Mouse (Mus musculus): ENCODE measurements at regions not wholly inside any gene's neighbourhood (a gene's known extent, or its start where the extent isn't known, plus 50 kb on each side); places are given as distances from the start of the nearest gene placed in this dataset.
"Not testable (repeated sequence)": the region's sequence is repeated elsewhere in the genome, so short reads cannot be mapped to it uniquely, and the experiment has no call there.

- not testable (repeated sequence) for H3K4me1 ChIP-seq (ENCODE audit: control insufficient read depth, insufficient read depth, low read length); H3K36me3 ChIP-seq (ENCODE audit: control insufficient read depth, insufficient read depth, low read length); H3K4me2 ChIP-seq (ENCODE audit: low read depth, severe bottlenecking); ATAC-seq (ENCODE audit: insufficient number of reproducible peaks, low FRiP score, low TSS enrichment, low read depth); H3K4me3 ChIP-seq (ENCODE audit: low read depth, low read length); H3K27ac ChIP-seq (replicated peaks; ENCODE audit: low read depth, low read length); H3K9me3 ChIP-seq (ENCODE audit: control insufficient read depth, low read length); H3K9ac ChIP-seq (ENCODE audit: low read length); DNase-seq (ENCODE audit: low spot score); H3K27me3 ChIP-seq (ENCODE audit: control insufficient read depth, insufficient read depth, low read length)
- WGBS: 93% methylated on average over 5 of the region's 5 CpGs
Observed at GRCm38 (mm10) chr2:10734337-10734736, 364.0 kb downstream of the Sfmbt2 start.

- no peak overlapping the region for H3K4me3 ChIP-seq (ENCODE audit: low read depth, low read length)
- no peaks in the 10 kb centered on the region for H3K27me3 ChIP-seq (ENCODE audit: control insufficient read depth, insufficient read depth, low read length)
- H3K27ac ChIP-seq (replicated peaks; ENCODE audit: low read depth, low read length): no peak overlapping the region
- ATAC-seq (ENCODE audit: insufficient number of reproducible peaks, low FRiP score, low TSS enrichment, low read depth) (no peak), DNase-seq (ENCODE audit: low spot score) (no peak)
- no peaks in the 10 kb centered on the region for H3K9me3 ChIP-seq (ENCODE audit: control insufficient read depth, low read length)
- H3K4me2 ChIP-seq (ENCODE audit: low read depth, severe bottlenecking): no peak overlapping the region
- H3K9ac ChIP-seq (ENCODE audit: low read length): no peak overlapping the region
- WGBS: 45% methylated on average over 13 of the region's 13 CpGs
- no peaks in the 10 kb centered on the region for H3K36me3 ChIP-seq (ENCODE audit: control insufficient read depth, insufficient read depth, low read length)
- no peaks in the 10 kb centered on the region for H3K4me1 ChIP-seq (ENCODE audit: control insufficient read depth, insufficient read depth, low read length)
Observed at GRCm38 (mm10) chr2:10736696-10737457, 366.6 kb downstream of the Sfmbt2 start.

GRCm38 (mm10) chr2:10737458-10737775 lies 367.1 kb downstream of the Sfmbt2 start:
- no peaks in the 10 kb centered on the region for H3K4me1 ChIP-seq (ENCODE audit: control insufficient read depth, insufficient read depth, low read length)
- H3K4me3 ChIP-seq (ENCODE audit: low read depth, low read length): no peak overlapping the region
- H3K9ac ChIP-seq (ENCODE audit: low read length): no peak overlapping the region
- H3K27ac ChIP-seq (replicated peaks; ENCODE audit: low read depth, low read length): no peak overlapping the region
- WGBS: 75% methylated on average over 9 of the region's 9 CpGs
- DNase-seq (ENCODE audit: low spot score) (no peak), ATAC-seq (ENCODE audit: insufficient number of reproducible peaks, low FRiP score, low TSS enrichment, low read depth) (no peak)
- H3K36me3 ChIP-seq (ENCODE audit: control insufficient read depth, insufficient read depth, low read length): no peaks in the 10 kb centered on the region
- no peak overlapping the region for H3K4me2 ChIP-seq (ENCODE audit: low read depth, severe bottlenecking)
- H3K9me3 ChIP-seq (ENCODE audit: control insufficient read depth, low read length): no peaks in the 10 kb centered on the region
- H3K27me3 ChIP-seq (ENCODE audit: control insufficient read depth, insufficient read depth, low read length): no peaks in the 10 kb centered on the region

- H3K27ac ChIP-seq (replicated peaks; ENCODE audit: low read depth, low read length): no peak overlapping the region
- H3K4me1 ChIP-seq (ENCODE audit: control insufficient read depth, insufficient read depth, low read length): peaks cover 3% of the 10 kb centered on the region; the same call in 1 of the 2 replicates
- no peak overlapping the region for H3K4me2 ChIP-seq (ENCODE audit: low read depth, severe bottlenecking)
- H3K9ac ChIP-seq (ENCODE audit: low read length): no peak overlapping the region
- no peaks in the 10 kb centered on the region for H3K27me3 ChIP-seq (ENCODE audit: control insufficient read depth, insufficient read depth, low read length)
- H3K9me3 ChIP-seq (ENCODE audit: control insufficient read depth, low read length): no peaks in the 10 kb centered on the region
- DNase-seq (ENCODE audit: low spot score) (peak; percentile 47), ATAC-seq (ENCODE audit: insufficient number of reproducible peaks, low FRiP score, low TSS enrichment, low read depth) (no peak; the same call in 1 of the 2 replicates)
- WGBS: 47% methylated on average over 7 of the region's 7 CpGs
- H3K4me3 ChIP-seq (ENCODE audit: low read depth, low read length): no peak overlapping the region
- H3K36me3 ChIP-seq (ENCODE audit: control insufficient read depth, insufficient read depth, low read length): no peaks in the 10 kb centered on the region
Observed at GRCm38 (mm10) chr2:10745127-10745526, 374.8 kb downstream of the Sfmbt2 start.

GRCm38 (mm10) chr2:10755375-10755774 lies 385.1 kb downstream of the Sfmbt2 start:
- no peak for DNase-seq (ENCODE audit: low spot score)
- no peaks in the 10 kb centered on the region for H3K4me1 ChIP-seq (ENCODE audit: control insufficient read depth, insufficient read depth, low read length)
- H3K9me3 ChIP-seq (ENCODE audit: control insufficient read depth, low read length): no peaks in the 10 kb centered on the region
- H3K27ac ChIP-seq (replicated peaks; ENCODE audit: low read depth, low read length): no peak overlapping the region
- H3K9ac ChIP-seq (ENCODE audit: low read length): no peak overlapping the region
- H3K4me3 ChIP-seq (ENCODE audit: low read depth, low read length): no peak overlapping the region
- no peak; the same call in 1 of the 2 replicates for ATAC-seq (ENCODE audit: insufficient number of reproducible peaks, low FRiP score, low TSS enrichment, low read depth)
- 33% methylated on average over 3 of the region's 3 CpGs for WGBS
- H3K36me3 ChIP-seq (ENCODE audit: control insufficient read depth, insufficient read depth, low read length): no peaks in the 10 kb centered on the region
- no peak overlapping the region; the same call in 1 of the 2 replicates for H3K4me2 ChIP-seq (ENCODE audit: low read depth, severe bottlenecking)
- H3K27me3 ChIP-seq (ENCODE audit: control insufficient read depth, insufficient read depth, low read length): no peaks in the 10 kb centered on the region

- Histone ChIP-seq H3K27ac (replicated peaks; ENCODE audit: low read depth, low read length) (no peak overlapping the region), H3K9me3 (ENCODE audit: control insufficient read depth, low read length) (no peaks in the 10 kb centered on the region), H3K4me3 (ENCODE audit: low read depth, low read length) (no peak overlapping the region), H3K36me3 (ENCODE audit: control insufficient read depth, insufficient read depth, low read length) (no peaks in the 10 kb centered on the region), H3K27me3 (ENCODE audit: control insufficient read depth, insufficient read depth, low read length) (no peaks in the 10 kb centered on the region), H3K9ac (ENCODE audit: low read length) (no peak overlapping the region), H3K4me2 (ENCODE audit: low read depth, severe bottlenecking) (no peak overlapping the region), H3K4me1 (ENCODE audit: control insufficient read depth, insufficient read depth, low read length) (no peaks in the 10 kb centered on the region)
- no peak for ATAC-seq (ENCODE audit: insufficient number of reproducible peaks, low FRiP score, low TSS enrichment, low read depth)
- DNase-seq (ENCODE audit: low spot score): no peak
- 33% methylated on average over 8 of the region's 8 CpGs for WGBS
Observed at GRCm38 (mm10) chr2:10757202-10757840, 387.0 kb downstream of the Sfmbt2 start.

GRCm38 (mm10) chr2:10757886-10758285 lies 387.6 kb downstream of the Sfmbt2 start:
- H3K4me1 ChIP-seq (ENCODE audit: control insufficient read depth, insufficient read depth, low read length): no peaks in the 10 kb centered on the region
- no peak for DNase-seq (ENCODE audit: low spot score)
- no peak overlapping the region for H3K9ac ChIP-seq (ENCODE audit: low read length)
- 75% methylated on average over 1 of the region's 1 CpGs for WGBS
- H3K27me3 ChIP-seq (ENCODE audit: control insufficient read depth, insufficient read depth, low read length): no peaks in the 10 kb centered on the region
- ATAC-seq (ENCODE audit: insufficient number of reproducible peaks, low FRiP score, low TSS enrichment, low read depth): no peak
- no peaks in the 10 kb centered on the region for H3K9me3 ChIP-seq (ENCODE audit: control insufficient read depth, low read length)
- H3K4me2 ChIP-seq (ENCODE audit: low read depth, severe bottlenecking): no peak overlapping the region
- no peak overlapping the region for H3K27ac ChIP-seq (replicated peaks; ENCODE audit: low read depth, low read length)
- no peak overlapping the region for H3K4me3 ChIP-seq (ENCODE audit: low read depth, low read length)
- no peaks in the 10 kb centered on the region for H3K36me3 ChIP-seq (ENCODE audit: control insufficient read depth, insufficient read depth, low read length)

GRCm38 (mm10) chr2:10762236-10762635 lies 391.9 kb downstream of the Sfmbt2 start:
- WGBS: 86% methylated on average over 4 of the region's 4 CpGs
- H3K9me3 ChIP-seq (ENCODE audit: control insufficient read depth, low read length): no peaks in the 10 kb centered on the region
- ATAC-seq (ENCODE audit: insufficient number of reproducible peaks, low FRiP score, low TSS enrichment, low read depth) (no peak), DNase-seq (ENCODE audit: low spot score) (no peak)
- H3K27ac ChIP-seq (replicated peaks; ENCODE audit: low read depth, low read length): no peak overlapping the region
- H3K9ac ChIP-seq (ENCODE audit: low read length): no peak overlapping the region
- no peaks in the 10 kb centered on the region for H3K36me3 ChIP-seq (ENCODE audit: control insufficient read depth, insufficient read depth, low read length)
- H3K27me3 ChIP-seq (ENCODE audit: control insufficient read depth, insufficient read depth, low read length): no peaks in the 10 kb centered on the region
- H3K4me2 ChIP-seq (ENCODE audit: low read depth, severe bottlenecking): no peak overlapping the region
- no peaks in the 10 kb centered on the region for H3K4me1 ChIP-seq (ENCODE audit: control insufficient read depth, insufficient read depth, low read length)
- H3K4me3 ChIP-seq (ENCODE audit: low read depth, low read length): no peak overlapping the region

Data from limb, embryonic 11.5 days (tissue).